Mouse (Mus musculus) MEL (cell line): ENCODE results near the gene Ppfia3. TPM values are rescaled to one million over a fixed set of nuclear protein-coding genes. Genes with fewer than 3 reads are reported as not detected.
A peak's percentile ranks its signal among the peaks of the same experiment; 100 is the strongest.

Experiments used
- DNase-seq: peaks from one replicate; pipeline ENCODE4 v3.0.0; 2011; ENCODE audit warnings: low read depth, low spot score
- H3K27ac ChIP-seq: 2 replicates; pipeline ENCODE4 v1.5.1; 2012; ENCODE audit warnings: low read depth, mild to moderate bottlenecking, control low read depth, low read length, moderate library complexity; ENCODE audit not compliant: control insufficient read depth
- H3K27me3 ChIP-seq, 2 experiments: fragments of 150-350 bp in 1 of 2; sonication (generic) in 1 of 2; 2 replicates each; pipeline ENCODE4 v1.6.1; 2012; ENCODE audit warnings: low read length in 2 of 2, mild to moderate bottlenecking in 2 of 2, improper control_type of control experiment in 1 of 2, moderate library complexity in 1 of 2; ENCODE audit not compliant: insufficient read depth in 2 of 2, control insufficient read depth in 1 of 2
- H3K36me3 ChIP-seq, 2 experiments: 2 replicates each; pipeline ENCODE4 v1.6.1; 2012 to 2014; ENCODE audit warnings: low read length in 2 of 2, improper control_type of control experiment in 1 of 2, inconsistent platforms in 1 of 2, mild to moderate bottlenecking in 1 of 2; ENCODE audit not compliant: insufficient read depth in 2 of 2, control insufficient read depth in 1 of 2
- H3K4me1 ChIP-seq, 2 experiments: fragments of 150-350 bp in 1 of 2; sonication (generic) in 1 of 2; 2 replicates each; pipeline ENCODE4 v1.6.1; 2012; ENCODE audit warnings: low read length in 2 of 2, improper control_type of control experiment in 1 of 2, mild to moderate bottlenecking in 1 of 2; ENCODE audit not compliant: insufficient read depth in 2 of 2, control insufficient read depth in 1 of 2
- H3K4me3 ChIP-seq, 2 experiments: fragments of 150-350 bp in 1 of 2; sonication (generic) in 1 of 2; 2 replicates each; pipeline ENCODE4 v1.5.1; 2012; ENCODE audit warnings: low read depth in 2 of 2, low read length in 2 of 2, mild to moderate bottlenecking in 2 of 2, moderate library complexity in 2 of 2, control low read depth in 1 of 2, improper control_type of control experiment in 1 of 2; ENCODE audit not compliant: control insufficient read depth in 1 of 2, insufficient read depth in 1 of 2
- H3K79me2 ChIP-seq: 2 replicates; pipeline ENCODE4 v1.6.1; 2012; ENCODE audit warnings: mild to moderate bottlenecking, low read length, moderate library complexity; ENCODE audit not compliant: control insufficient read depth, poor library complexity, insufficient read depth
- H3K9ac ChIP-seq: 2 replicates; pipeline ENCODE4 v1.6.1; 2012; ENCODE audit warnings: low read depth, mild to moderate bottlenecking, control low read depth, low read length, moderate library complexity; ENCODE audit not compliant: control insufficient read depth, poor library complexity, severe bottlenecking
- H3K9me3 ChIP-seq: fragments of 150-350 bp; sonication (generic); replicated peaks from 2 replicates; pipeline ENCODE4 v1.6.1; 2012; ENCODE audit warnings: mild to moderate bottlenecking, low read length, improper control_type of control experiment, moderate library complexity; ENCODE audit not compliant: insufficient read depth
- E2F4 ChIP-seq: IDR thresholded peaks from 2 replicates; pipeline ENCODE4 v1.6.1; 2011; ENCODE audit warnings: low read depth, low read length, improper control_type of control experiment, borderline replicate concordance
- ELF1 ChIP-seq: IDR thresholded peaks from 2 replicates; pipeline ENCODE4 v1.6.1; 2014; ENCODE audit warnings: low read depth, mild to moderate bottlenecking, inconsistent platforms, low read length, improper control_type of control experiment, moderate library complexity
- EP300 ChIP-seq, 2 experiments: IDR thresholded peaks; 2 replicates each; pipeline ENCODE4 v1.6.1; 2011; ENCODE audit warnings: improper control_type of control experiment in 2 of 2, low read length in 2 of 2, low read depth in 1 of 2, mild to moderate bottlenecking in 1 of 2
- GABPA ChIP-seq: IDR thresholded peaks from 2 replicates; pipeline ENCODE4 v1.6.1; 2012; ENCODE audit warnings: low read depth, mild to moderate bottlenecking, inconsistent platforms, low read length, improper control_type of control experiment, moderate library complexity
- GATA1 ChIP-seq: IDR thresholded peaks from 2 replicates; pipeline ENCODE4 v1.6.1; 2011; ENCODE audit warnings: low read depth, low read length, improper control_type of control experiment
- KAT2A ChIP-seq: conservative IDR thresholded peaks from 2 replicates; pipeline ENCODE4 v1.6.1; 2012; ENCODE audit warnings: low read depth, low read length, improper control_type of control experiment, inconsistent platforms
- MAFK ChIP-seq: IDR thresholded peaks from 2 replicates; pipeline ENCODE4 v1.6.1; 2011; ENCODE audit warnings: low read depth, mild to moderate bottlenecking, low read length, improper control_type of control experiment, borderline replicate concordance
- MEF2A ChIP-seq: IDR thresholded peaks from 2 replicates; pipeline ENCODE4 v1.6.1; 2014; ENCODE audit warnings: low read depth, mild to moderate bottlenecking, inconsistent platforms, low read length, improper control_type of control experiment; ENCODE audit not compliant: poor library complexity, insufficient replicate concordance, severe bottlenecking; ENCODE audit errors: extremely low read depth
- MXI1 ChIP-seq: IDR thresholded peaks from 2 replicates; pipeline ENCODE4 v1.6.1; 2011; ENCODE audit warnings: mild to moderate bottlenecking, low read depth, low read length, improper control_type of control experiment
- NELFE ChIP-seq: IDR thresholded peaks from 2 replicates; pipeline ENCODE4 v1.6.1; 2011; ENCODE audit warnings: low read depth, low read length, improper control_type of control experiment
- POLR2AphosphoS2 ChIP-seq: IDR thresholded peaks from 2 replicates; pipeline ENCODE4 v1.6.1; 2011; ENCODE audit warnings: low read length, improper control_type of control experiment
- POLR2AphosphoS5 ChIP-seq: IDR thresholded peaks from 2 replicates; pipeline ENCODE4 v1.6.1; 2012; ENCODE audit warnings: low read depth, borderline replicate concordance, mild to moderate bottlenecking, inconsistent platforms, low read length, moderate library complexity, mixed read lengths
- RAD21 ChIP-seq: IDR thresholded peaks from 2 replicates; pipeline ENCODE4 v1.6.1; 2011; ENCODE audit warnings: mild to moderate bottlenecking, low read depth, low read length, improper control_type of control experiment
- SIN3A ChIP-seq: IDR thresholded peaks from 2 replicates; pipeline ENCODE4 v1.6.1; 2012; ENCODE audit warnings: low read length, improper control_type of control experiment, inconsistent platforms
- SMC3 ChIP-seq: IDR thresholded peaks from 2 replicates; pipeline ENCODE4 v1.6.1; 2011; ENCODE audit warnings: low read depth, low read length, improper control_type of control experiment
- TAL1 ChIP-seq: IDR thresholded peaks from 2 replicates; pipeline ENCODE4 v1.6.1; 2012; ENCODE audit warnings: mild to moderate bottlenecking, inconsistent platforms, low read length, moderate library complexity, mixed read lengths
- TBP ChIP-seq: IDR thresholded peaks from 2 replicates; pipeline ENCODE4 v1.8.0; 2011; ENCODE audit warnings: low read depth, low read length, improper control_type of control experiment
- UBTF ChIP-seq: IDR thresholded peaks from 2 replicates; pipeline ENCODE4 v1.6.1; 2012; ENCODE audit warnings: low read depth, mild to moderate bottlenecking, inconsistent platforms, low read length, improper control_type of control experiment, moderate library complexity, borderline replicate concordance; ENCODE audit not compliant: insufficient read depth
- USF1 ChIP-seq: IDR thresholded peaks from 2 replicates; pipeline ENCODE4 v1.6.1; 2014; ENCODE audit warnings: low read depth, mild to moderate bottlenecking, inconsistent platforms, low read length, improper control_type of control experiment, moderate library complexity
- USF2 ChIP-seq, 2 experiments: IDR thresholded peaks; 2 replicates each; pipeline ENCODE4 v1.6.1; 2011 to 2012; ENCODE audit warnings: improper control_type of control experiment in 2 of 2, low read length in 2 of 2, borderline replicate concordance in 1 of 2, inconsistent platforms in 1 of 2, low read depth in 1 of 2, mild to moderate bottlenecking in 1 of 2; ENCODE audit not compliant: insufficient read depth in 1 of 2
- ZKSCAN1 ChIP-seq: IDR thresholded peaks from 2 replicates; pipeline ENCODE4 v1.6.1; 2012; ENCODE audit warnings: low read depth, mild to moderate bottlenecking, inconsistent platforms, low read length, improper control_type of control experiment, moderate library complexity
- ZMIZ1 ChIP-seq: IDR thresholded peaks from 2 replicates; pipeline ENCODE4 v1.6.1; 2012; ENCODE audit warnings: low read depth, mild to moderate bottlenecking, inconsistent platforms, low read length, improper control_type of control experiment, moderate library complexity
- ZNF384 ChIP-seq: IDR thresholded peaks from 2 replicates; pipeline ENCODE4 v1.6.1; 2012; ENCODE audit warnings: low read depth, mild to moderate bottlenecking, inconsistent platforms, low read length, improper control_type of control experiment
- polyA plus RNA-seq, 2 experiments: library from polyadenylated mRNA; stranded (reverse) in 1 of 2; unstranded in 1 of 2; fragments of >175 nt in 1 of 2; fragments of >200 nt in 1 of 2; gene quantifications; 2 replicates each; pipeline versions ENCODE4 v1.2.1 to v1.2.4; 2012; ENCODE audit warnings: low replicate concordance in 2 of 2, low read depth in 1 of 2; ENCODE audit not compliant: insufficient read length in 2 of 2, insufficient read depth in 1 of 2, missing spikeins in 1 of 2
- total RNA-seq: library from RNA; depleted of rRNA; stranded (reverse); fragments of 300-350 nt; gene quantifications from 2 replicates; pipeline ENCODE4 v1.2.3, GENCODE M21; 2012

Ppfia3 gene
- total and polyA plus RNA-seq, 3 experiments: 3.4 to 5.9 TPM; not detected in 1

DNA sequence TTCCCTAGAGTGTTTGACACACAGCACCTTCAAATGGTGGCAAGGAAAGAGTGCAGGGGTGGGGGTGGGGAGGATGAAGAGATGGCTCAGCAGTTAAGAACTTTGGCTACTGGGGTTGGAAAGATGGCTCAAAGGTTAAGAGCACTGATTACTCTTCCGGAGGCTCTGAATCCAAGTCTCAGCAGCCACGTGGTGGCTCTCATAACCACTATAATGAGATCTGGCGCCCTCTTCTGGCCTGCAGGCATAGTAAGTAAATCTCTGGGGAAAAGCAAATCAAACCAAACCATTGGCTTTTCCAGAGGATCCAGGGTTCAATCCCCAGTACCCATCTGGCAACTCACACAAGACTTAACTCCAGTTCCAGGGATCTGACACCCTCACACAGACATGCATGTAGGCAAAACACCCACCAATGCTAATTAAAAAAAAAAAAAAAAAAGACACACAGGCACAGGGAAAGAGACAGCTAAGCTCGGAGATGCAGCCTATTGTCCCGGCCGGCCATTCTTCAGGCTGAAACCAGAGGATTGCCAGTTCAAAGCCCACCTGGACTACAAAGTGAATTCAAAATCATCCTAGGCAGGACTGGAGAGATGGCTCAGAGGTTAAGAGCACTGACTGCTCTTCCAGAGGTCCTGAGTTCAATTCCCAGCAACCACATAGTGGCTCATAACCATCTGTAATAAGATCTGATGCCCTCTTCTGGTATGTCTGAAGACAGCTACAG, 36.9 kb upstream of the Ppfia3 start (continued):
- TF ChIP-seq RAD21 (peak; percentile 60), ZNF384 (peak; percentile 64), ZKSCAN1 (no peak)

DNA sequence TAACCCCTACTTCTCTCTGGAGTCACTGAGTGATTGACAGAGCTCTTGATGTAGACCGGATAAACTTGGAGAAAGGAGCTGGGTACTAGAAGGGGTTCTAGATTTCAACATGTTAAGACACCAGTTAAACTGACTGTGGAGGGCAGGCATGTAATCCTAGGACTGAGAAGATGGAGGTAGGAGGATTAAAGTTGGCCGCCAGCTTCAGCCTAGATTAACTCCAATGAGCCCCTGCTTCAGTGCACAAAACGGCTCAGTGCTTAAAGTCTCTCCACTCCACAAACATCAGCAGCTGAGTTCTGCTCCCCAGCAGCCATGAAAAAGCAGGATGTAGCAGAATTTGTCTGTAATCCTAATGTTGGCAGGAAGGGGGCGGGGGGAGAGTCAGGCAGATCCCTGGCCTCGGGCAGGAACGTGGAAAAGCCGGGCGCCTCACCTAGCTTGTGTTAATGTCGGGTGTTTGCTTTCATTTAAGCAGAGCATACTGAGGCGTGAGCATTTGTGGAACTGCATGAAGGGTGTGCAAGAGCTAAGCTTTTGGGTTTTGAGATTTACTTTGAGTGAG, 34.8 kb upstream of the Ppfia3 start:
- Histone ChIP-seq H3K9me3 (no peaks in the 10 kb centered on the region), H3K27ac (no peak overlapping the region), H3K4me3 (no peak overlapping the region), H3K79me2 (no peaks in the 10 kb centered on the region), H3K9ac (no peak overlapping the region), H3K4me1 (peaks cover 6 to 9% of the 10 kb centered on the region in 2 experiments; a peak in 3 of 4 replicates), H3K36me3 (peaks cover 0 to 6% of the 10 kb centered on the region in 2 experiments; a peak in 2 of 4 replicates), H3K27me3 (no peaks in the 10 kb centered on the region; a peak in 1 of 4 replicates)
- no peak for DNase-seq
- TF ChIP-seq ZKSCAN1: no peak

DNA sequence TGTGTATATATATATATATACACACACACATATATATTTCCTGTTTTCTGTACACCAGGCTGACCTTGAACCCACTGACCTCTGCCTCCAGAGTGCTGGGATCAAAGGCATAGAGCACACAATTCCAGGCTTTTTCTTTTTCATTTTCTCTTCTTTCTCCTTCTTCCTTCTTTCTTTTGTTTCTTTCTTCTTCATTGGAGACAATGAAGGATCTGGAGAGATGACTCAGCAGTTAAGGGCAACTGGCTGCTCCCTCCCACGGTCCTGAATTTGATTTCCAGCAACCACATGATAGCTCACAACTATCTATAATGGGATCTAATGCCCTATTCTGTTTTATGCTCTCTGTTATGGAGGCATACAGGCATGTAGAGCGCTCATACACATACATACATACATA, 30.0 kb upstream of the Ppfia3 start:
- Histone ChIP-seq H3K36me3 (peaks cover 18 to 34% of the 10 kb centered on the region in 2 experiments), H3K9me3 (no peaks in the 10 kb centered on the region), H3K4me3 (peak overlapping the region; percentile 18 to 59; a peak in 2 of 4 replicates), H3K27me3 (no peaks in the 10 kb centered on the region; a peak in 1 of 4 replicates), H3K4me1 (peaks cover 5 to 19% of the 10 kb centered on the region in 2 experiments; a peak in 3 of 4 replicates), H3K79me2 (peaks cover 35% of the 10 kb centered on the region), H3K9ac (peak overlapping the region; percentile 57), H3K27ac (peak overlapping the region; percentile 74)
- DNase-seq: peak; percentile 66
- TF ChIP-seq USF1 (no peak), USF2 (IDR thresholded peaks at IDR 0.05; ENCODE audit: borderline replicate concordance in 1 of 2, insufficient read depth in 1 of 2, low read depth in 1 of 2, low read length in 2 of 2) (no peak), RAD21 (no peak), KAT2A (no peak), ZKSCAN1 (no peak), EP300 (IDR thresholded peaks at IDR 0.05; ENCODE audit: low read depth in 1 of 2, low read length in 2 of 2) (no peak), E2F4 (no peak), ELF1 (no peak), UBTF (no peak), POLR2AphosphoS2 (no peak), GATA1 (peak; percentile 46; the same call in 1 of the 2 replicates), TAL1 (no peak), TBP (no peak), SIN3A (no peak), POLR2AphosphoS5 (no peak), GABPA (peak; percentile 72), MEF2A (no peak), MXI1 (no peak), MAFK (peak; percentile 68; the same call in 1 of the 2 replicates), SMC3 (no peak), ZMIZ1 (no peak), NELFE (no peak)
